Mouse (Mus musculus) lung, postnatal 0 days (tissue): ENCODE data around the gene P4hb. TPM values are rescaled to one million over a fixed set of nuclear protein-coding genes. Genes with fewer than 3 reads are reported as not detected.
A peak's percentile ranks its signal among the peaks of the same experiment; 100 is the strongest.

Experiments used
- ATAC-seq: fragments of 200-750 bp; cut with Nextera tagmentation; 2 replicates; pipeline ENCODE4 v1.8.0; 2017; ENCODE audit warnings: moderate library complexity
- DNase-seq: peaks from one replicate; pipeline ENCODE4 v3.0.0-alpha.2; 2016; ENCODE audit warnings: low spot score
- H3K27ac ChIP-seq: fragments of 300-500 bp; sonication (generic); 2 replicates; pipeline ENCODE4 v1.5.1; 2014; ENCODE audit warnings: antibody characterized with exemption, mild to moderate bottlenecking, low read length, mixed read lengths
- H3K27me3 ChIP-seq: fragments of 300-500 bp; sonication (generic); replicated peaks from 2 replicates; pipeline ENCODE4 v1.6.1; 2014; ENCODE audit warnings: low read length, mixed read lengths; ENCODE audit not compliant: insufficient read depth
- H3K36me3 ChIP-seq: fragments of 300-500 bp; sonication (generic); 2 replicates; pipeline ENCODE4 v1.6.1; 2014; ENCODE audit warnings: low read length, mixed read lengths; ENCODE audit not compliant: insufficient read depth
- H3K4me1 ChIP-seq: fragments of 300-500 bp; sonication (generic); 2 replicates; pipeline ENCODE4 v1.6.1; 2014; ENCODE audit warnings: antibody characterized with exemption, low read depth, low read length, mixed read lengths; ENCODE audit not compliant: insufficient read depth
- H3K4me2 ChIP-seq: fragments of 300-500 bp; sonication (generic); replicated peaks from 2 replicates; pipeline ENCODE4 v1.6.1; 2014; ENCODE audit warnings: low read depth, mild to moderate bottlenecking, low read length, moderate library complexity, mixed read lengths
- H3K4me3 ChIP-seq: fragments of 300-500 bp; sonication (generic); 2 replicates; pipeline ENCODE4 v1.5.1; 2014; ENCODE audit warnings: low read depth, low read length
- H3K9ac ChIP-seq: fragments of 300-500 bp; sonication (generic); replicated peaks from 2 replicates; pipeline ENCODE4 v1.6.1; 2014; ENCODE audit warnings: low read depth, mild to moderate bottlenecking
- H3K9me3 ChIP-seq: fragments of 300-500 bp; sonication (generic); 2 replicates; pipeline ENCODE4 v1.6.1; 2016; ENCODE audit warnings: low read length, mixed read lengths
- CTCF ChIP-seq: IDR thresholded peaks from 2 replicates; pipeline ENCODE4 v1.5.1; 2016; ENCODE audit warnings: antibody characterized with exemption, mild to moderate bottlenecking
- EP300 ChIP-seq: IDR thresholded peaks from 2 replicates; pipeline ENCODE4 v1.6.1; 2016; ENCODE audit warnings: antibody characterized with exemption, mild to moderate bottlenecking, control low read depth
- WGBS: fragments of 180-500 bp; shearing (Covaris S2); extraction: QIAGEN DNeasy Blood & Tissue Kit; methylation state at CpG from one replicate; pipeline ENCODE4 v1.1.7; 2014; 5-methylcytosine and 5-hydroxymethylcytosine counted together
- polyA plus RNA-seq: library from polyadenylated mRNA; unstranded; fragments of >200 nt; fragmentation: Nextera tagmentation; extraction: Ambion mirVana; gene quantifications from 2 replicates; pipeline ENCODE4 v1.2.1, GENCODE M21; 2015

The P4hb gene
- polyA plus RNA-seq, 1 experiment from 2014 or later, result 555 TPM

DNA sequence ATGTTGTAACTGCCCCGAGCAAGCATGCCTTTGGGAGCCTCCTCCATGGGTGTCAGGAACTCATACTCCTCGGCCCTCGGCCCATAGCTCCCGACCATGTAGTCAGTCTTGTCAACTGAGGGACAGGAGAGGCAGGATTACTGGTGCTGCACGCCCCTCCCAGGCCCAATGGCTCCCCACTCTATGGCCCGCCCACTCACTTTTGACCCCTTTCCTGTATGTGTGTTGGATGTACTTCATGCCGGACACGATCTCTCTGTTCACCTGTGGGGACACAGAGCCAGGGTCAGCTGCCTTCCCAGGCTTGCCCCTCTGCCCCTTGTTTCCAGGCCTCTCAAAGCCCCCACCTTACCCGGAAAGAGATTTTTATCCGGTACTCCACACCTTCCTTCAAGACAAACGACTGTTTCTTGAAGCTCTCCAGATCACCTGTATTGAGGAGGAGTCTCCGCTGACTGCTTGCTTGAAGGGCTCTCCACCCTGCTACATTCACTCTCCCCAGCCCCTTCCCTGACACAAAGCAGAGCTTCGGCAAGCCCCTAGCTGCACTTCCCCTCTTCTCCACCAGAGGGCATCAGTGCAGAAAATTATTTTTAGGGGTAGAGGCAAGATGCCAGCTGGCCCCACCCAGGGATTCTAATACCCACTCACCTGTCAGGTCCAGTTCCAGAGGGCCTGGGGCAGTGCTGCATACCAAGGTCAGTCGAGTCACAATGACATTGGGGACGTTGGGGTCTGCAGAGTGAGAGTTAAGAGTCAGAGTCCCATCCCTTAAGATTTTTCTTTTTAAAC lies 6.5 kb upstream of the P4hb start:
- peak; percentile 69 for DNase-seq
- H3K4me2 ChIP-seq, result peak overlapping the region; percentile 79
- H3K27ac ChIP-seq, result peak overlapping the region; percentile 95; the same call in 1 of the 2 replicates
- no peak for TF ChIP-seq EP300
- TF ChIP-seq CTCF, result peak; percentile 92
- ATAC-seq, result no peak
- H3K9ac ChIP-seq, result peak overlapping the region; percentile 86; the same call in 1 of the 2 replicates
- 46% methylated on average over 15 of the region's 15 CpGs for WGBS
- no peaks in the 10 kb centered on the region for H3K9me3 ChIP-seq
- H3K36me3 ChIP-seq, result peaks cover 17% of the 10 kb centered on the region; the same call in 1 of the 2 replicates
- H3K4me1 ChIP-seq, result peaks cover 11% of the 10 kb centered on the region
- H3K27me3 ChIP-seq, result no peaks in the 10 kb centered on the region
- H3K4me3 ChIP-seq, result peak overlapping the region; percentile 87

DNA sequence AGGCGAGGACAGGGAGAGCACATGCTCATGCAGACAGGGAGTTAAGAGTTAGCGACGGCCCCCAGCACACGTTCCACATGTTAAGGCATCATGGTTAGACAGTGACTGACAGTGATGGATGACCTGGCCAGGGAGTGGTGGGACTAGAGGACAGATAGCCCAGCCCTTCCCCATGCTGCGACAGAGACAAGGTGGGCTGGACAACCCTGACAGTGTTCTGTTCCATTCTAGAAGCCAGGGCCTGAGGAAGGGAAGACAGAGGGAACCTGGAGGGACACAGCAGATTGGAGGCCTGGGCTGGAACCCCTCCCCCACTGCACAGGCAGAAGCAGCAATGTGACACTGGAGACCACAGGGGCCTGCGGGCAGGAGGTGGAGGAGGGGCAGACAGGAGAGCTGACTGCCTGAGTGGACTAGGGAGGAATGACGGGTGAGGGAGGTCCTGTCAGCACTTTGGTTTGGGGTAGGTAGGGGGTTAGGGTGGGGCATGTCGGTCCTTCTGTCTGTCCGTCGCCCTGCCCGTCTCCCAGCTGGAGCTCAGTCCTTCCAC lies 5.7 kb upstream of the P4hb start:
- no peak for ATAC-seq
- Histone ChIP-seq H3K4me3 (no peak overlapping the region), H3K27ac (no peak overlapping the region)

DNA sequence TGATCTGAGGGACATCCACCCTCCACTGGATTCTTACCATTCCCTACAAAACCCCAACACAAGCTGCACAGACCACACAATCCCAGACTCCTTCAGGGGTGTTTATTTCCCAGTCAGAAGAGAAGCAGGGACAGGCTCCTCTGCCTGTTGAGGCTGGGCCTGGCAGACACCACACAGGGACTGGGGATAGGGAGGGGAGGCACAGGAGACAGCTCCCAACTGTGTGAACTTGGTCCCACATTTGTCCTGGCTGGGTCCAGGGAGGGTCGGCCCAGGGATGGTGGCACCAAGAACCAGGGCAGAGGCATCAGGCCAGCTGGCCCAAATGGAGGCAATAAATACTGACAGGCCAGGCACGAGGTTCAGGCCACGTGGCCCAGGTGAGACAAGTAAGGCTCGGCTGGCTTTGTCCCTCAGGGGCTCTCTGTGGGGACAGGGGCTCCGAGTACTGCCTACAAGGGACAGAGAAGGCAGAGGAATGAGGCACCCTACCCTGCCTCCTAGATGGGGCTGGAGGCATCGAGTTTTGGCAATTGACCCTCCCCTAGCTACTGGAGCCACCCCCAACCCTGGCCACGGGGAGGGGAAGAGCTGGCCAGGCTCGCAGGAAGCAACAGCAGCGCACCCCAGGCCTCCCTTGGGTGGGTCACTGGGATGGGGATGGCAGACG lies 5.1 kb upstream of the P4hb start:
- H3K27me3 ChIP-seq, result no peaks in the 10 kb centered on the region
- no peak overlapping the region for H3K27ac ChIP-seq
- DNase-seq, result no peak
- H3K36me3 ChIP-seq, result peaks cover 17% of the 10 kb centered on the region; the same call in 1 of the 2 replicates
- no peak overlapping the region for H3K4me3 ChIP-seq
- 82% methylated on average over 10 of the region's 10 CpGs for WGBS
- H3K9me3 ChIP-seq, result no peaks in the 10 kb centered on the region
- TF ChIP-seq EP300 (no peak), CTCF (no peak)
- peaks cover 15% of the 10 kb centered on the region for H3K4me1 ChIP-seq
- H3K9ac ChIP-seq, result no peak overlapping the region
- no peak overlapping the region for H3K4me2 ChIP-seq
- no peak for ATAC-seq

More for the DNA sequence above, 5.7 kb upstream of the P4hb start:
- Histone ChIP-seq H3K36me3 (peaks cover 17% of the 10 kb centered on the region; the same call in 1 of the 2 replicates), H3K4me2 (no peak overlapping the region), H3K4me1 (peaks cover 15% of the 10 kb centered on the region), H3K9me3 (no peaks in the 10 kb centered on the region), H3K27me3 (no peaks in the 10 kb centered on the region), H3K9ac (no peak overlapping the region)
- TF ChIP-seq CTCF (no peak), EP300 (no peak)
- WGBS, result 74% methylated on average over 11 of the region's 11 CpGs
- DNase-seq, result no peak

DNA sequence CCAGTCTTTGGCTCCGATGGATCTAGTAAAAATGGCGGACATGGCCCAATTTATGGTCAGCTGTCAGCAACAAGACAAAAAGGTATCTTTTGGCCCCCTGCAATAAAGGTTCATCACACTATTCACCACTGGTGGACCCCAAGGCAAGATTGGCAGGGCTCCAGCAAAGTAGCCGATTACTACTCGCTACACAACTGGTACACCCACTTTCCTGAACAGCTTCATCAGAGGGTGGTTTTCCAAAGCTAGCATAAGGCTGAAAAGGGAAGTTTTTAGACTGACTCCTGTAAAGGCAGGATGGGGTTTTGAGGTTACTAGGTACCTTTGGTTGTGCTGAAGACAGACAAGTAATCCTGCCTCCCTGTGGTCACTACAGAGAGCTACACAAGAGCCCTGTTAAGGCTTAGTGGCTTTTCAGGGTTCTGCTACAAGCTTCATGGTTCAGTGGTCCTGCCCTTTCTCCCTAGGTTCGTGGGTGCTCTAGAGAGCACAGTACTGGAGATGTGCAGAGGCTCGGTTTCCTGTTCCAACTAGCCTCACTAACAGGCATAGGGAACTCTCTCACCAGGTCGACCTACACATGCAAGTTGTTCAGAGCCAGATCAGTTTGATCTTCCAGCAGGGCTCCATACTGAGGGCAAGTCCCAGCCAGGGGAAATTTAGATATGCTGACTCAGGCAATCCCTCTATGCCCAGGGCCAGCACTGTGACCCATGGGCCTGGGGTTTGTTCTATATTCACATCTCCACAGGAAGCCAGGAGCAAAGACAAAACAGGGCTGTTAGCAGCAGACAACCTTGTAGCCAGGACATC lies 4.4 kb upstream of the P4hb start:
- TF ChIP-seq EP300 (no peak), CTCF (peak; percentile 68)
- H3K4me1 ChIP-seq, result peaks cover 15% of the 10 kb centered on the region
- DNase-seq (peak; percentile 65), ATAC-seq (no peak)
- no peaks in the 10 kb centered on the region for H3K9me3 ChIP-seq
- 80% methylated on average over 7 of the region's 7 CpGs for WGBS
- H3K36me3 ChIP-seq, result peaks cover 17% of the 10 kb centered on the region; the same call in 1 of the 2 replicates
- H3K9ac ChIP-seq, result no peak overlapping the region
- no peak overlapping the region for H3K4me2 ChIP-seq
- no peaks in the 10 kb centered on the region for H3K27me3 ChIP-seq
- H3K4me3 ChIP-seq, result no peak overlapping the region
- no peak overlapping the region for H3K27ac ChIP-seq

DNA sequence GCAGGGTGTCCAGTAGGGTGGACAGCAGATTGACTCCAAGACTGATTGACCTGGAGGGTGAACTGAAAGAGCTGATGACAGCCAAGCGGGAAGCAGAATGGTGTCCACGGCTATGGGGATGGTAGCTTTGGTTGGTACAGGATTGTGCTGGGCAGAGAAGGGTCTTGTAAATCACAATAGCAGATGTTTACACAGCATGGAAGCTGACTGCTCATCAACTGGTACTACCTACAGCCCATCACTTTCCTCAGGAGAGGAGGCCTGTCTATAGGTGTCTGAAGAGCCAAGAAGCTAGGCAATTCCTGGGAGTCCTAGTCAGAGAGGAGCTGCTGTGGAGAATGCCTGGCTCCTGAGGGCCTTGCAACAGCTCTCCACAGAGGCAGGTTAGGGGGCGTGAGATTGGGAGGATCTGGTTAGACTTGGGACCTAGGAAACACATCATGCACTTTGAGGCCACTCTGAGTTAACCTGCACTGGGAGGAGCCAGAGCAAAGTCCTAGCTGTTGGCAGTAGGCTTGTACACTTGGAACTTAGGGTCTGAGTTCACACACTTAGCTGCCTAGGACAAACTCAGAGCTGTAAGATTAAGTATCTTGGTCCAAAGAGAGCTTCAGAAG lies 3.4 kb upstream of the P4hb start:
- Histone ChIP-seq H3K9ac (no peak overlapping the region), H3K36me3 (peaks cover 17% of the 10 kb centered on the region; the same call in 1 of the 2 replicates), H3K4me1 (peaks cover 12% of the 10 kb centered on the region), H3K9me3 (no peaks in the 10 kb centered on the region), H3K4me2 (no peak overlapping the region), H3K27ac (no peak overlapping the region), H3K27me3 (no peaks in the 10 kb centered on the region), H3K4me3 (no peak overlapping the region)
- no peak for ATAC-seq
- no peak for DNase-seq
- TF ChIP-seq CTCF (no peak), EP300 (no peak)
- WGBS, result 78% methylated on average over 3 of the region's 3 CpGs
